Mouse (Mus musculus) CD4-positive naive resting alpha-beta T cell, adult 57 days (primary cell): Measurements from ENCODE around the gene Pim1. TPM values are rescaled to one million over a fixed set of nuclear protein-coding genes. Genes with fewer than 3 reads are reported as not detected.

ENCODE experiments used
- total RNA-seq: library from RNA; stranded (reverse); gene quantifications from one replicate; pipeline ENCODE4 v1.2.4, GENCODE M21; 2023

The Pim1 gene
- total RNA-seq: 484 TPM

DNA sequence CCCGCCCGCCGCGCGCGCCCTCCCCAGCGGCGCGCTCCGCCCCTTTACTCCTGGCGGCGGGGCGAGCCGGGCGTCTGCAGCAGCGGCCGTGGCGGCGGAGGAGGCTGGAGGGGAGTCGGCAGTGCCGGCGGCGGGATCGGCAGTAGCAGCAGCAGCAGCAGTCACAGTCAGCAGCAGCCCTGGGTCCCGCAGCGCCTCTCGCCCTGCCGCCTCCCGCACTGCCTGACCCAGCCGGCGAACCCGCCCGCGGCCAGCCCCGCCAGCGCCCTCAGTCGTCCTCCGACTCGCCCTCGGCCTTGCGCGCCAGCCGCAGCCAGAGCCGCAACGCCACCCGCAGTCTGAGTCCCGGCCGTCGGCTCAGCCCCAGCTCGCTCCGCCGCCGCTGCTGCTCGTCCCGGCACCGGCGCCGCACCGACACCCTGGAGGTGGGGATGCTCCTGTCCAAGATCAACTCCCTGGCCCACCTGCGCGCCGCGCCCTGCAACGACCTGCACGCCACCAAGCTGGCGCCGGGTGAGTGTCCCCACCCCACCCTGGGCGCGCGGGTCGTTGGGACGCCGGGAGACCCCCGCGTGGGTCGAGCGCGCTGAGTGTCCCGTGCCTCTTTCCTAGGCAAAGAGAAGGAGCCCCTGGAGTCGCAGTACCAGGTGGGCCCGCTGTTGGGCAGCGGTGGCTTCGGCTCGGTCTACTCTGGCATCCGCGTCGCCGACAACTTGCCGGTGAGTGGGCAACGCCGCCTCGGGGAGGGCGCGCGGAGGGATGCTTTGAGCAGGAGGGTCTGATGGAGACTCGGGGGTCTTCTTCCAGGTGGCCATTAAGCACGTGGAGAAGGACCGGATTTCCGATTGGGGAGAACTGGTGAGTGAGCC lies at the start of gene Pim1:
TSS of gene Pim1 (plus strand) at position 41 of the 869 bp plus-strand sequence.

Other genes with a start within 250 kb of the Pim1 start
- gene Ppil1, start 226.6 kb upstream of the Pim1 start, total RNA-seq: 11.5 TPM
- 44.0 TPM for gene BC004004, start 222.0 kb upstream of the Pim1 start, total RNA-seq
- gene Pi16, start 173.1 kb upstream of the Pim1 start, total RNA-seq: 1.8 TPM
- gene Mtch1, start 142.8 kb upstream of the Pim1 start, total RNA-seq: 62.3 TPM
- 13.6 TPM for gene Fgd2, start 129.8 kb upstream of the Pim1 start, total RNA-seq
- gene Gm17657, start 58.9 kb downstream of the Pim1 start, total RNA-seq: not detected
- gene Tbc1d22b, start 59.0 kb downstream of the Pim1 start, total RNA-seq: 53.5 TPM
- not detected for gene Tmem217, start 61.6 kb downstream of the Pim1 start, total RNA-seq
- 55.4 TPM for gene Rnf8, start 124.0 kb downstream of the Pim1 start, total RNA-seq
- 8.6 TPM for gene Gm28043, start 124.1 kb downstream of the Pim1 start, total RNA-seq
- gene Cmtr1, start 169.8 kb downstream of the Pim1 start, total RNA-seq: 102 TPM
- gene Ccdc167, start 226.3 kb downstream of the Pim1 start, total RNA-seq: 10.3 TPM